Mouse (Mus musculus) cerebellum, adult 2 months (tissue): ENCODE results near the gene Ube2s.

Source experiments
- CTCF ChIP-seq: fragments of 200-500 bp; IDR thresholded peaks from 2 replicates; pipeline ENCODE4 v1.5.1; 2011; ENCODE audit warnings: low read depth, mild to moderate bottlenecking, control low read depth, low read length, moderate library complexity, borderline replicate concordance; ENCODE audit not compliant: insufficient read depth
- POLR2A ChIP-seq: fragments of 200-500 bp; IDR thresholded peaks from 2 replicates; pipeline ENCODE4 v1.6.1; 2011; ENCODE audit warnings: low read length, control low read depth, borderline replicate concordance; ENCODE audit not compliant: insufficient read depth

GRCm38 (mm10) chr7:4802247-4802646 is 10.1 kb downstream of the Ube2s start:
- TF ChIP-seq POLR2A (no peak), CTCF (no peak)
